Mouse (Mus musculus) erythroblast, embryonic 14.5 days (primary cell): ENCODE measurements around the gene Cdk2.

Experiments used
- GATA1 ChIP-seq: IDR thresholded peaks from 2 replicates; pipeline ENCODE4 v1.6.1; 2012; ENCODE audit warnings: low read length, inconsistent platforms, mixed read lengths
- TAL1 ChIP-seq: IDR thresholded peaks from 3 replicates; pipeline ENCODE4 v1.6.1; 2012; ENCODE audit warnings: low read length, inconsistent platforms, mixed read lengths

- TF ChIP-seq TAL1 (no peak), GATA1 (no peak)
Measured at GRCm38 (mm10) chr10:128705317-128705693, 474 bp upstream of the Cdk2 start.
